Mouse (Mus musculus) heart, adult 2 months (tissue): ENCODE results near the gene Lipa. TPM values are rescaled to one million over a fixed set of nuclear protein-coding genes. Genes with fewer than 3 reads are reported as not detected.

Experiments used
- DNase-seq, 2 experiments: peaks; one replicate each; pipeline ENCODE4 v3.0.0; 2021
- H3K27ac ChIP-seq: fragments of 200-600 bp; 2 replicates; pipeline ENCODE4 v1.8.1; 2022
- H3K27me3 ChIP-seq: fragments of 200-500 bp; 2 replicates; pipeline ENCODE4 v1.6.1; 2012; ENCODE audit warnings: mild to moderate bottlenecking, low read length, inconsistent platforms, mixed read lengths; ENCODE audit not compliant: control insufficient read depth, insufficient read depth
- H3K36me3 ChIP-seq: fragments of 200-500 bp; 2 replicates; pipeline ENCODE4 v1.6.1; 2012; ENCODE audit warnings: low read length, inconsistent platforms; ENCODE audit not compliant: control insufficient read depth, insufficient read depth
- H3K4me1 ChIP-seq: fragments of 200-500 bp; 2 replicates; pipeline ENCODE4 v1.6.1; 2011; ENCODE audit warnings: low read length; ENCODE audit not compliant: control insufficient read depth, insufficient read depth
- H3K4me3 ChIP-seq: fragments of 200-600 bp; 2 replicates; pipeline ENCODE4 v1.8.1; 2022
- H3K79me2 ChIP-seq: fragments of 200-500 bp; replicated peaks from 2 replicates; pipeline ENCODE4 v1.6.1; 2012; ENCODE audit warnings: mild to moderate bottlenecking, inconsistent platforms, low read length, moderate library complexity, mixed read lengths; ENCODE audit not compliant: control insufficient read depth, insufficient read depth
- H3K9ac ChIP-seq: fragments of 200-500 bp; 2 replicates; pipeline ENCODE4 v1.6.1; 2012; ENCODE audit warnings: low read depth, mild to moderate bottlenecking, control low read depth, inconsistent platforms, low read length, mixed read lengths
- CTCF ChIP-seq: fragments of 200-600 bp; IDR thresholded peaks from 2 replicates; pipeline ENCODE4 v1.8.1; 2022; ENCODE audit warnings: antibody characterized with exemption, mild to moderate bottlenecking, moderate library complexity
- EP300 ChIP-seq: fragments of 200-500 bp; IDR thresholded peaks from 2 replicates; pipeline ENCODE4 v1.6.1; 2011; ENCODE audit warnings: low read depth, low read length, control low read depth; ENCODE audit not compliant: insufficient read depth
- POLR2A ChIP-seq: fragments of 200-500 bp; IDR thresholded peaks from 2 replicates; pipeline ENCODE4 v1.6.1; 2011; ENCODE audit warnings: mild to moderate bottlenecking, low read depth, low read length, control low read depth; ENCODE audit not compliant: insufficient read depth
- WGBS: fragments of 180-500 bp; shearing (Covaris S2); methylation state at CpG from one replicate; pipeline ENCODE4 v1.1.7; 2018; 5-methylcytosine and 5-hydroxymethylcytosine counted together
- intact Hi-C: fragments of 180-260 bp; cut with DNase I; formaldehyde crosslinking; loops from one replicate; pipeline ENCODE4 v1.15.1; 2025
- polyA plus RNA-seq: library from polyadenylated mRNA; depleted of rRNA; stranded (reverse); fragments of >200 nt; gene quantifications from 2 replicates; pipeline ENCODE4 v1.2.3, GENCODE M21; 2012
- total RNA-seq, 2 experiments: library from RNA; stranded (reverse); gene quantifications; 2 replicates each; pipeline ENCODE4 v1.2.3; 2021

Gene Lipa
- total and polyA plus RNA-seq, 3 experiments, result 18.8 to 25.1 (median 24.9) TPM

- no peak for TF ChIP-seq CTCF
- no peak for TF ChIP-seq POLR2A
- TF ChIP-seq EP300, result no peak
- no peak for DNase-seq
- Histone ChIP-seq H3K27me3 (no peaks in the 10 kb centered on the region), H3K27ac (peak overlapping the region; percentile 37; the same call in 1 of the 2 replicates), H3K4me1 (peaks cover 15% of the 10 kb centered on the region), H3K9ac (no peak overlapping the region), H3K4me3 (no peak overlapping the region), H3K79me2 (0 out of 2 replicates have a peak, but pooled peaks cover 1% of the 10 kb centered on the region), H3K36me3 (peaks cover 30% of the 10 kb centered on the region)
- intact Hi-C loops, result no loop called here
- 40% methylated on average over 2 of the region's 2 CpGs for WGBS
Observed at GRCm38 (mm10) chr19:34516346-34516745, 10.9 kb downstream of the Lipa start.

DNA sequence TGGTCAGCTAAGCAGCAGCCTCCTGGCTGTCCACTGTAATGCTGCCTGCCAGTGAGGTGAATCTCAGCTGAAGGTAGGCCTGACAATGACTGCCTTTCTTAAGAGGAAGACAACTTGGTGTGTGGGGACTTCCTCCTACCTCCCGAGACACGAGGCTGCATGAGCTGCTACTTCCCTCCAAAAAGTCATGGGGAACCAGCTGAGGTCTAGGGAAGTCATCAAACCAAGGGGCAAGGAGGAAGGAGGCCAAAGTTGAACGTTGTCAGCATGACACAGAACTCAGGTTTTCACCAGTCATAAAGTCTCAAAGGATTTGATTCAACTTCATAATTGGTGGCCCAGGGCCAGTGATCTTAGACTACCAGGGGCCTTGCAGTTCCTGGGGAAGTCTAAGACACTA is 11.6 kb downstream of the Lipa start:
- peaks cover 31% of the 10 kb centered on the region for H3K36me3 ChIP-seq
- no peak overlapping the region for H3K9ac ChIP-seq
- no peak overlapping the region for H3K4me3 ChIP-seq
- DNase-seq, result peak in 1 of 2 experiments; percentile 53
- 42% methylated on average over 3 of the region's 3 CpGs for WGBS
- H3K4me1 ChIP-seq, result peaks cover 14% of the 10 kb centered on the region
- TF ChIP-seq EP300, result no peak
- TF ChIP-seq CTCF, result no peak
- TF ChIP-seq POLR2A, result no peak
- peak overlapping the region; percentile 24; the same call in 1 of the 2 replicates for H3K27ac ChIP-seq
- intact Hi-C loops, result no loop called here
- H3K27me3 ChIP-seq, result no peaks in the 10 kb centered on the region
- 0 out of 2 replicates have a peak, but pooled peaks cover 1% of the 10 kb centered on the region for H3K79me2 ChIP-seq

GRCm38 (mm10) chr19:34511528-34511927 is 15.7 kb downstream of the Lipa start:
- Histone ChIP-seq H3K27ac (no peak overlapping the region; the same call in 1 of the 2 replicates), H3K9ac (no peak overlapping the region), H3K4me3 (no peak overlapping the region), H3K79me2 (0 out of 2 replicates have a peak, but pooled peaks cover 1% of the 10 kb centered on the region), H3K4me1 (peaks cover 6% of the 10 kb centered on the region), H3K36me3 (peaks cover 13% of the 10 kb centered on the region), H3K27me3 (no peaks in the 10 kb centered on the region)
- intact Hi-C loops, result no loop called here
- TF ChIP-seq CTCF (no peak), POLR2A (no peak), EP300 (no peak)
- no peak for DNase-seq
- WGBS, result 82% methylated on average over 8 of the region's 8 CpGs

DNA sequence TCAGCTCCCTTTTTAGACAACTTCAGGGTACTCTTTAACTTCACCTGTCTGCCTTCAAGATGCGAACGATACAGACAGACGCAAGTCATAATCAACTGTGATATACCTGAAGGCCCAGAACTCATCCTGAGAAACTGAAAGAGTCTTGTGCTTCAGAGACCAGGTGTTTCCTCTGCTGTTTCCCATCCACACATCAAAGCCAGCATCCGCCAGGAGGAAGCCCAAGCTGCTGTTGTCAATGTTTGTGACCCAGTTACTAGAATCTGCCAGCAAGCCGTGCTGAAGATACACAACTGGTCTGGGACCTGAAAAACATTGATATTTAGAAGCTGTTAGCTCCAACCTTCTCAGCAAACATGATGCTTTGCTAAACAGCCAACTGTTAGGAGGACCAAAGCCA is 16.6 kb downstream of the Lipa start:
- Histone ChIP-seq H3K9ac (no peak overlapping the region), H3K79me2 (0 out of 2 replicates have a peak, but pooled peaks cover 1% of the 10 kb centered on the region), H3K36me3 (peaks cover 8% of the 10 kb centered on the region), H3K27ac (no peak overlapping the region; the same call in 1 of the 2 replicates), H3K27me3 (no peaks in the 10 kb centered on the region), H3K4me3 (no peak overlapping the region), H3K4me1 (peaks cover 4% of the 10 kb centered on the region)
- intact Hi-C loops, result no loop called here
- peak in 1 of 2 experiments; percentile 33 for DNase-seq
- TF ChIP-seq EP300, result no peak
- no peak for TF ChIP-seq POLR2A
- no peak for TF ChIP-seq CTCF
- WGBS, result 52% methylated on average over 5 of the region's 5 CpGs

- no peaks in the 10 kb centered on the region for H3K79me2 ChIP-seq
- intact Hi-C loops, result no loop called here
- TF ChIP-seq POLR2A (no peak), EP300 (no peak), CTCF (no peak)
- H3K27me3 ChIP-seq, result no peaks in the 10 kb centered on the region
- no peaks in the 10 kb centered on the region for H3K4me1 ChIP-seq
- no peak for DNase-seq
- no peak overlapping the region for H3K9ac ChIP-seq
- H3K27ac ChIP-seq, result no peak overlapping the region
- peaks cover under 1% of the 10 kb centered on the region for H3K36me3 ChIP-seq
- WGBS, result 77% methylated on average over 12 of the region's 12 CpGs
- H3K4me3 ChIP-seq, result no peak overlapping the region
Observed at GRCm38 (mm10) chr19:34505161-34505721, 22.0 kb downstream of the Lipa start.

DNA sequence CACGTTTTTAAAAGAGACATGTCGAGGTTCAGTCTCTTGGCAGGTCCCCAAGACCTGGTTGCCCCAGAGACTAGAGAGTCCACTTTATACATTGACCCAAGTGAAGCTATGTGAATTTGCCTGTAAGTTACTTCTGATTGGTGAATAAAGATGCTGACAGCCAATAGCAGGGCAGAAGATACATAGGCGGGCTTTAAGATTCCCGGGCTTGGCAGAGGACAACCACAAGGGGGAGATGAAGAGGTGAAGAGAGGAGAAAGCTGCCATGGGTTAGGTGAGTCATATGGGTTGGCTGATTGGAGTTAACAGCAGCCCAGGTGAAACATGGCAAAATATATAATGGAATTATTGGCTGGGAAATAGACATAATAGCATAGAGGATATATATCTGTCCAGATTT is 26.5 kb downstream of the Lipa start:
- peak; percentile 62 to 75 for DNase-seq
- H3K27ac ChIP-seq, result no peak overlapping the region
- no peaks in the 10 kb centered on the region; the same call in none of the 2 replicates for H3K36me3 ChIP-seq
- no peaks in the 10 kb centered on the region for H3K4me1 ChIP-seq
- no peaks in the 10 kb centered on the region for H3K27me3 ChIP-seq
- WGBS, result 49% methylated on average over 4 of the region's 4 CpGs
- no peaks in the 10 kb centered on the region for H3K79me2 ChIP-seq
- no peak overlapping the region for H3K9ac ChIP-seq
- TF ChIP-seq CTCF, result peak; percentile 84
- TF ChIP-seq EP300, result no peak
- intact Hi-C loops, result loop anchor here (2.0 kb wide), 2 partner anchors 48 to 136 kb away; no protein-coding TSS in a partner anchor
- no peak overlapping the region for H3K4me3 ChIP-seq
